Mouse (Mus musculus) monocyte, adult 5-6 weeks (primary cell): ENCODE results near the gene Brd1. TPM values are rescaled to one million over a fixed set of nuclear protein-coding genes. Genes with fewer than 3 reads are reported as not detected.
A peak's percentile ranks its signal among the peaks of the same experiment; 100 is the strongest.
"Not testable (repeated sequence)": the region's sequence is repeated elsewhere in the genome, so short reads cannot be mapped to it uniquely, and the experiment has no call there.

Experiments
- ATAC-seq: fragments of 153-309, 156-312 bp; replicated peaks from 2 replicates; pipeline ENCODE4 v1.8.0; 2017; ENCODE audit warnings: mild to moderate bottlenecking; ENCODE audit not compliant: low TSS enrichment, insufficient number of reproducible peaks, severe bottlenecking, poor library complexity, low FRiP score
- total RNA-seq: library from RNA; stranded (forward); fragments of 200-1000, 200-491, 200-594 nt; gene quantifications from 3 replicates; pipeline ENCODE4 v1.2.3, GENCODE M21; 2017

The Brd1 gene
- 81.7 to 95.3 TPM (median 82.8 TPM) in 3 replicates for total RNA-seq

- no peak; the same call in 1 of the 2 replicates for ATAC-seq
These were observed at the start of gene Brd1 for GRCm38 (mm10) chr15:88733834-88734571. Brd1 (minus strand) TSS chr15:88734233.

DNA sequence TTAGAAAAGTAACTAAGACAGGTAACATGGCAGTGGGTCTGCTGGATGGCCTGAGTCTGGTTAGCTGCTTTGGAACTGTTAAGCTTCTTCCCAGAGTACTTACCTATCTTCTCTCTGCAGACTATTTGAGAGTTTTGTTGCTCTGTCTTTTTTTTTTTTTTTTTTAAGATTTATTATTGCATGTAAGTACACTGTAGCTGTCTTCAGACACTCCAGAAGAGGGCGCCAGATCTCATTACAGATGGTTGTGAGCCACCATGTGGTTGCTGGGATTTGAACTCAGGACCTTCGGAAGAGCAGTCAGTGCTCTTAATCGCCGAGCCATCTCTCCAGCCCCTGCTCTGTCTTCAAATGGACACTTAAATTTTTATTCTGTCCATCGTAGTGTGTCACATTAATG lies 40.6 kb upstream of the Brd1 start:
- not testable (repeated sequence) for ATAC-seq

DNA sequence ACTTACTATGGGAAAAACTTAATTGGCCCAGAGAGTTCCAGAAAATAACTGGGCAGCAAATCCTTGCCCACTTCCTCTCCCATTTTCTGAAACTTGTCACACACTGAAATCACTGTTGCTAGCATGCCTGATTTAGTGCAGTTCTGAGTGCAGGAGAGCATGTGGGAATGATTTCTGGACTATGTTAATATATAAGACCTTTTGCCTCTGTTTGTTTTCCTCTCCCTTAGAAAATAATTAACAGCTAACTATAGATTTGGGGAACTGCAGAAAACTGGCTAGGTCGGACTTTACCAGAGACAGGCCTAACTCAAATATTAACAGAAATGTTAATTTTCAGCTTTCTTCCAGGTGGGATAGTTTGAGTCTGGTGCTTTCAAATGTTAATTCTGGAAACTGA lies 34.5 kb upstream of the Brd1 start:
- no peak for ATAC-seq

DNA sequence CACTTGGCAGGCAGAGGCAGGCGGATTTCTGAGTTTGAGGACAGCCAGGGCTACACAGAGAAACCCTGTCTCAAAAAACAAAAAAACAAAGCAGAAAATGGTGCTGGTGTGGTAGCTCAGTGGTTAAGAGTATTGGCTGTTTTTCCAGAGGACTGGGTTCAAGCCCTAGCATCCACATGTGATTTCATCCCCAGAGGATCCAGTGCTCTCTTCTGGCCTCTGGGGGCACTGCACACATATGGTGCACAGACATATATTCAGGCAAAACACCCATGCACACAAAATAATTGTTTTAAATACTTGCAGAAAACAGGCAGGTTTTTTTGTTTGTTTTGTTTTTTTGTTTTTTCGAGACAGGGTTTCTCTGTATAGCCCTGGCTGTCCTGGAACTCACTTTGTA lies 32.1 kb upstream of the Brd1 start:
- not testable (repeated sequence) for ATAC-seq

DNA sequence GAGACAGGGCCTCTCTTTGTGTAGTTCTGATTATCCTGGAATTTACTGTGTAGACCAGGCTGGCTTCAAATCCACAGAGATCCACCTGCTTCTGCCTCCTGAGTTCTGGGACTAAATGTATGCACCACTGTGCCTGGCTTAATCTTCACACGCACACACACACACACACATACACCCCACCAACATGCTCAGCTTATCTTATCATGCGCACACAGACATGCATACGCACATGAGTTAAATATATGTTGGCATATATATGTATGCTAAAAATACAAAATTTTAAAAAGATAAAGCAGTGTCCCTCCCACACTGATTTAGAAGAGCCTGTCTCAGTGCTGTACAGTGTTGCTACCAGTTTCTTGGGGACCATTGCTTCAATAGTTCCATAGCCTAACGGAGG lies 27.5 kb upstream of the Brd1 start:
- ATAC-seq: no peak

DNA sequence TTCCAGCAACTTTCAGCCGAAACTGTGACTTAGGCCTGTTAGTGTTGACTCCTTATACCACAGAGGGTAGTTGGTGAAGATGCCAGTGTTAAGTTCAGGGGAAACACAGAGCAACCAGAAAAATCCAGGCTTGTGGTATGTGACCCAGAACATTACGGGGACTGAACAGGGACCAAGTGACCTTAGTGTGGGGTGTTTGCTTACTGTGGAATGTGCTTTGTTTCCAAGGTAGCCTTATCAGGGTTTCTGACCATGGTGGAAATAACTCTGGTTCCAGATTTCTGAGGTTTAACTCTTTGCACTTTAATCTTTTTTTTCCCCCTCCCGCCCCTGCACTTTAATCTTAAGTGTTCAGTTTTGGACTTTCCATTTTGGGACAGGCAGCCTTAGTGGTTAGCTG lies 24.0 kb upstream of the Brd1 start:
- no peak for ATAC-seq

DNA sequence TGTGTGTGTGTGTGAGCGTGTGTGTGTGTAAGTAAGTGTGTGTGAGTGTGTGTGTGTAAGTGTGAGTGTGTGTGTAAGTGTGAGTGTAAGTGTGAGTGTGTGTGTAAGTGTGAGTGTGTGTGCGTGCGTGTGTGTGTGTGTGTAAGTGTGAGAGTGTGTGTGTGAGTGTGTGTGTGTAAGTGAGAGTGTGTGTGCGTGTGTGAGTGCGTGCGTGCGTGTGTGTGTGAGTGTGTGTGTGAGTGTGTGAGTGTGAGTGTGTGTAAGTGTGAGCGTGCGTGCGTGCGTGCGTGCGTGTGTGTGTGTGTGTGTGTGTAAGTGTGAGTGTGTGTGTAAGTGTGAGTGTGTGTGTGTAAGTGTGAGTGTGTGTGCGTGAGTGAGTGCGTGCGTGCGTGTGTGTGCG lies 21.7 kb upstream of the Brd1 start:
- ATAC-seq: no peak

DNA sequence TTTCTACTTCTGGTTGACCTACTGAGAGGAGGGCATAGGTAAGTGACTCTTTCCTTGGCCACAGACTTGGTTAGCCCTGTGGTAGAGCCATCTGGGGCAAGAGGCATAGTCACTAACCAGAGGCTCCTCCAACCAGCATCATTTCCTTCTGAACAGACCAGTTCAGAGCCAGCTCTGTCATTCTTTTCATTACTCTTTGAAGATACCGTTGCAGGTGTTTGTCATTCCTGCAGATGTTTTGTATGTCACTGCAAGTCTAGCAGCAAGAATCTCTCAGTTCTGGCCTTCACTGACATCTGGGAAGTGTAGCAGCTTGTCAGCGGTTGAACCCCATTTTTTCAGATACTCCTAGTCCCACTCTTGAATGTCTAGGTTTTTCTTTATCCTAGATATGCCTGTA lies 20.9 kb upstream of the Brd1 start:
- ATAC-seq: no peak

GRCm38 (mm10) chr15:88752403-88752733 lies 18.3 kb upstream of the Brd1 start:
- ATAC-seq: no peak

DNA sequence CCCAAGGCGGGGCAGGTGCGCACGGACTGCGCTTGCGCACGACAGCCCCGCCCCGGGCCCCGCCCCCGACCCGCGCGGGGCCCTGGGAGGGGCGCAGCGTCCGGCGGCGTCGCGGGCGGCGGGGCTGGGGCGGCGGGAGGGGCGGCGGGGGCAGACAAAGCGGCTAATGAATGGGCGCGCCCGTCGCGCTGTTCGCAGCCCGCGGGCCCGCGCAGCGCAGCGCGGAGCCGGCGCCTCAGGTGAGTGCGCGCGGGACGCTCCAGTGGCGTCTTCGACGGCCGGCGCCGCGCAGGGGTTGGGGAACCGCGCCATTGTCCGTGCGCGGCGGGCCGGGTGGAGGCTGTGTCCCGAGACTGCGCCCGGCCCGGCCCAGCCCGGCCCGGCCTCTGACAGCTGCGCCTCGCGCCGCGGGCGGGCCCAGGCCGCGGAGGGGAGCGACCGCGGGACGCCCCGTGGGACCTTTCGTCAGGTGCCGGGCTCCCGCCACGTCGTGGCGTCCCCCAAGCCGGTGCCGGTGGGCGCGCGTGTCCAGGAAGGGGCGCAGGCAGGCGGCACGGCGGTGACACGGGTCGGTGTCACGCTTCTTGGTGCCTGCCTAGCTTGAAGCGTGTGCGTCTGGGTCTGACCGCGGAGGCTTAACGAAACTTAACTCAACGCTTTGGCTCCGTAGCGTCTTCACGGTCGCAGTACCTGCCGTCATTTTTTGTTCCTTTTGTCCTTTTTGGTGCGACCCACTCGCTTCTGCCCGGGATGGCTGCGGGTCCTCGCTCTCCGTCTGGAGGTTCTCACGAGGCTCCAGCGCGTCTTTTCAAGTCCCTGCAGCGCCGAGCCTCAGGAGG lies 17.8 kb upstream of the Brd1 start, which contains the start of gene Zbed4:
Gene Zbed4 (plus strand): TSS at position 97 of the 839 bp plus-strand sequence.
- ATAC-seq: no peak; the same call in 1 of the 2 replicates

DNA sequence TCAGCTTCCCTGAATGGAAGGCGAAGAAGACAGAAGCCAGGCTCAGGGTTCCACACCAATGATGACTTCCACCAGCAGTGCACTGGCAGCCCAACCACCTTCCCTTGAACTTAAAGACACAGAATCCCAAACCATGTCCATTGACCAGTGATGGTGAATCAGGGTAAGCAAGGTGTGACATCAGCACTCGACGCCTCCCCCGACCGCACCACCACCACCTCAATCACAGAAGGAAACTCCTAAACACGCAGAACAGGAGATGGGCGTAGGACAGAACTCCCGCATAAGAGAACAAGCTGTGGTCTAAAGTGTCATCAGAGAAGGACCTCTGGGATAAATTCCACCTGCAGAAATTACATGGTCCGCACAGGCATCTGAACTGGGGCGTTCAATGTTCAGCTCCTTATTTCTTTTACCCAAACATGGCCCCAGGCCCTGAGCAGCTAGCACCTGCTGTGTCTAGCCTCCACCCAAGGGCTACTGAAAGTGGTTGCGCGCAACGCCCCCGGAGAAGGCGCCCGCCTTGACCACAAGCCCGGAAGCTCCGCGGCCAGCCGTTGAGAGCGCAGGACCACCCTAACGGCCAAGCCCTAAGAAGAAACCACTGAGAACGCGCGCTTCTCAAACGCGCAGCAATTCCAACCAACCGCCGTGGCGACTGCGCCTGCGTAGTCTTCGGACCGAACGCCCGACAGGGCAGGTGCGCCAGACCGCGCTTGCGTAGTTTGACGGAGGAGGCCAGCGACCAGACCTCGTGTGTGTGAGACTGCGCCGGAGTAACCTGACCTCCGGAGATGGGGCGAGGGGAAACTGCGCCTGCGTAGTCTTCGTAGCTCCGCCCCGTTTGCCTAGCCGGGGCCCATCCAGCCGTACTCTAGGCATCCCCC lies 16.9 kb upstream of the Brd1 start:
- peak; percentile 97 for ATAC-seq

DNA sequence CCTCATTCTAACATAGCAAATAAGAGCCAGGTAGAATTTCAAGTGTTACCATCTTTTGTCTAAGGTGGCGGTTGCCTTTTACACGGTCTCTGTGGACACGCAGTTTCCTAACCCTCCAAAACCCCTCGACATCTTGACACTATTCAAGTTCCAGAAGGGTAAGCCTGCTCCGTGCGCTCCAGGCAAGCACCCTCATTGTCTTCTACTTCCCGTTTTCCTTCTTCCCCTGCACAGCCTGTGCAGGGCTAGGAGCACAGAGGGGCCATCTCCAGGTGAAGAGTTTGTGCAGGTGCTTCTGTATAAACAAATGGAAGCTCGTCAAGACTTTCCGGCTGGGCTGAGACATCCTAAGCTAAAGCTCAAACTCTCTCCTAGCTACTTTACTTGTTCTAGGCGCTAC lies 16.0 kb upstream of the Brd1 start:
- ATAC-seq: no peak

DNA sequence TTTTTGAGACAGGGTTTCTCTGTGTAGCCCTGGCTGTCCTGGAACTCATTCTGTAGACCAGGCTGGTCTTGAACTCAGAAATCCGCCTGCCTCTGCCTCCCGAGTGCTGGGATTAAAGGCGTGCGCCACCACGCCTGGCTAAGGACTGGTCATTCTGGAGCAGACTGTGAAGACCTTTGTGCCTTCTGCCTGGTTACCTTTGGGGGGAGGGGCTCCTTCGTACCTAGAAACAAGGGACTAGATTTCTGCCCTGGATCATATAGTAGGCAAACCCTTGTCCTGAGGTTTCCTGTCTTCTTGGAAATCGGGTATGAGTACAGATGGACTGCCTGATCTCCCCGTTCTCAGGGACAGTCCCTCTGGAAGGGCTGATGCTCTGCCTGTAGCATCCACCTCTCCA lies 15.6 kb upstream of the Brd1 start:
- ATAC-seq: not testable (repeated sequence)

DNA sequence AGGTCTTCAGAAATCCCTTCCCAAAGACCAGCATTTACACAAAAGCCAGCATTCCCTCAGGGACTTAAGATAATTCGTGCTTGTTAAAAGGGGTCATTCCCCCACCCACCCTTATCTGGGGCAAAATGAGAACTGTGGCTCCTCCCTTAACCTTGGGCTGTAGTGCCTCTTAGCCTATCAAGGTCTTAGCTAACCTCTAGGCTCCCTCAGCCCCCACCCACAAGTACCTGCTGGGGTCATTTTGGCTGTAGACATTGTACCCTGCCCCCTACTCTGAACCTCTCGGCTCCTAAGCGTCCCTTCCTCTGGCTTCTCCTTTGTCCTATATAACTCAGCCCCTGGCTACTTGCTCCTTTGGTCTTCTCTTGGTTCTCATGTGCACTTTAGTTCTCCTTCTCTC lies 11.9 kb upstream of the Brd1 start:
- ATAC-seq: no peak

GRCm38 (mm10) chr15:88745347-88745746 lies 11.3 kb upstream of the Brd1 start:
- ATAC-seq: peak; percentile 47

DNA sequence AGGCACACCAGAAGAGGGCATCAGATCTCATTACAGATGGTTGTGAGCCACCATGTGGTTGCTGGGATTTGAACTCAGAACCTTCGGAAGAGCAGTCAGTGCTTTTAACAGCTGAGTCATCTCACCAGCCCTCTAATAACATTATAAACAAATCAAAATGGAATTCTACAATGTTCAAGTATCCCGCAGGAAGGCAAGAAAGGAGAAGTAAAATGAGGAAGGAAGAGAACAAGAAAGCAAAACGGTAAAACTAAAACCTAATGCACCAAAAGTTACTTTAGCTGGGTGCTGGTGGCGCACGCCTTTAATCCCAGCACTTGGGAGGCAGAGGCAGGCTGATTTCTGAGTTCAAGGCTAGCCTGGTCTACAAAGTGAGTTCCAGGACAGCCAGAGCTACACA lies 9.3 kb upstream of the Brd1 start:
- not testable (repeated sequence) for ATAC-seq

GRCm38 (mm10) chr15:88741366-88741765 lies 7.3 kb upstream of the Brd1 start:
- ATAC-seq: no peak

DNA sequence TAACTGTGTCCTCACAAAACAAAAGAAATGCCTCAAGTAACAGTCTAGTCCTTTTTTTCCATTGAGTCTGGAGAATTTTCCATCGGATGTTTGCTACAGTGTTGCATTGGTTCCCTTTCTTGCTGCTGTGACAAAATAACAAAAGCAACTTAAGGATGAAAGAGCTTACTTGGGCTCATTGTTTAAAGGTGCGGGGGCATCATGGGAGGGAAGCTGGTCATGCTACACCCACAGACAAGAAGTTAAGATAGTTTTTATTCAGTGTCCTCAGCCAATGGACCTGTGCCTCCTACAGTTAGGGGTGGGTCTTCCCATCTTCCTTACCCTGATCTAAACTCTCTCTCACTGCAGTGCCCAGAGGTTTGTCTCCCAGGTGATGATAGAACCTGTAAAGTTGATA lies 4.4 kb upstream of the Brd1 start:
- no peak for ATAC-seq

DNA sequence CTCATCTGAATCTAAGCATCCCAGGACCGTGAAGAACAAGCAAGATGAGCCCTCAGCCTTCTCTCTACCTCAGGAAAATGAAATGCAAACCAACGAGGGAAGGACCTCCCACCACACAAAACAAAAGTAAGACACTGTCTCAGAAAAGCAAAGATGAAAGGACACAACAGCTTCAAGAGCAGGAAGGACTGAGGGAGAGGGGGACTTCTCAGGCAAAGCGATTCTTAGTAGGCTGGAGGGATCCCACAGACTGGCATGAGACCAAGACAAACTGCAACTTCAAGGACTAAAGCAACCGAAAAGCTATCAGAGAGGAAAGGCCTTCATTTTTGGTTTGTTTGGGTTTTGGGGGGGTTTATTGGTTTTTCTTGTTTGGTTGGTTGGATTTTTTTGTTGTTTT lies 2.1 kb upstream of the Brd1 start:
- ATAC-seq: no peak
